Mouse (Mus musculus): ENCODE measurements at regions not wholly inside any gene's neighbourhood (a gene's known extent, or its start where the extent isn't known, plus 50 kb on each side); places are given as distances from the start of the nearest gene placed in this dataset.

DNA sequence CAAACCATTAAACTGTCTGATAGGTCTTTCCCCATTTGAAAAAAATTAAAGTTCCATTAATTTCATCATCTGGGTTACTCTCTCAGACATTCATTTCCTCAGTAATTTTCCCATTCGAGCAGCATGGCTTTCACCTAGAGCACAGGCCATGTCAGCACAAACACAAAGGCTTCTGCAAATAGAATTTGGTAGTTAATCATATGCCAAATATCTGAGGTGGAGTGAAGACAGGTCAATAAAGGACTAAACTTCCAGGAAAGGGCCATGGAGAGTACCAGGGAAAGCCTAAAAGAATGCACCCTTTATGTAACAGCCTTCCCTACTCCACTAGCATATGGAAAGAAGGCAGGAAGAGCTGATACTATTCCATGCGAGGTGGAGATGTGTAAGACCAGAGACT lies 150.3 kb upstream of the Gimd1 start:
- in situ Hi-C loops (cut with MboI, MseI), result no loop called here

DNA sequence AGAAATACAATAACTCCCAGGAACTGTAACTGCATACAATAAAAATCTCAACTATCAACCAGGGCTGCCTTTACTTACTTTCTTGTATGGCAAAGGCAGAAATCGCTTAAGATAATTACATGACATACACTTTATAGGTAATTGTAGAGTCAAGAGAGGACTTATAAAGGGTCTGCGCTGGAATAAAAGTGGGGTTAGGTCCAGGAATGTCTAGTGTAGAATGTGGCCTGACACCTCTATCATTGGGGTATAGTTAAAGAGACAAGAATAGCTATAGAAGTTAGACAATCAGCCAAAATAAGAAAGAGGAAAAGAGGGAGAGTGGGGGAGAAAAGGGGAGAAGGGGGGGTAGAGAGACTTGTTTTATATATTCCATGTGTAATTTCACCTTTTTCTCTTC lies 144.8 kb upstream of the Gimd1 start:
- in situ Hi-C loops (cut with MboI, MseI), result loop anchor here in 1 of 2 experiments (10.0 kb wide), 1 partner anchor 1880 kb away; no protein-coding TSS in a partner anchor

DNA sequence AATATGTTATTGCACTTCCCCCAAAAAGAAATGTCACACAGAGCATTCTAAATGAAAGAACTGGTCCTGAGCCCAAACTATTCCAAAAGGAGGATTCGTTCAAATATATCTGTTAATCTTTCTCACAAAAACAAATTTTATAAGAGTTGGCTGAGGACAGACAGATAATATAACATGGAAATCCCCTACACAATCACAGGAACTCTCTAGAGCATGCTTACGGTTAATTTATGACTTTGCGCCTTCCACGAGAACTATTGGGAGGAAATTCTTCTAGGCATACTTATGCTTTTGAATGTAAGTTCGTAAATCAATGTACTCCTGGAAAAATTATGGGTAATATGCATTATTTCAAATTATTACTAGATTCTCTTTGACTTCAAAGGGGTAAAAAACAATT lies 144.1 kb upstream of the Gimd1 start:
- in situ Hi-C loops (cut with MboI, MseI), result loop anchor here in 1 of 2 experiments (10.0 kb wide), 1 partner anchor 1879 kb away; no protein-coding TSS in a partner anchor

DNA sequence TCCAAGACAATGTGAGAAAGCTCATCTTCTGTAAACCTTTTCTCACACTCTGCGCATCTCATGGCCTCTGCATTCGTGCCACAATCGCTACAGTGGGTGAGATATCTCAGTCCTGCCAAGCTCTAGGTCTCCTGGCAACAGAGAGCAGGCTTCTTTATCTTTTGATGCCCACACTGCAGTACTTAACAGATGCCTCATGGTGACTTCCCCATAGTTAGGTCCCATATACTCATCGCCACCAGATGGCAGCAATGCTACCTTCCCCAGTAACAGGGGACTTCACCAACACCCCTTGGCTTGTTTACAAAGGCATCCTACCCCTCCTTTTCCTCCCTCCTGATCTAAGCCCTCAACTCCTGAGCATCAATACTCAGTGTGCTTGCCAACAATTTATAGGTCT lies 123.5 kb upstream of the Gimd1 start:
- in situ Hi-C loops (cut with MboI, MseI), result loop anchor here in 1 of 2 experiments (25.0 kb wide), 1 partner anchor 1144 kb away; no protein-coding TSS in a partner anchor

DNA sequence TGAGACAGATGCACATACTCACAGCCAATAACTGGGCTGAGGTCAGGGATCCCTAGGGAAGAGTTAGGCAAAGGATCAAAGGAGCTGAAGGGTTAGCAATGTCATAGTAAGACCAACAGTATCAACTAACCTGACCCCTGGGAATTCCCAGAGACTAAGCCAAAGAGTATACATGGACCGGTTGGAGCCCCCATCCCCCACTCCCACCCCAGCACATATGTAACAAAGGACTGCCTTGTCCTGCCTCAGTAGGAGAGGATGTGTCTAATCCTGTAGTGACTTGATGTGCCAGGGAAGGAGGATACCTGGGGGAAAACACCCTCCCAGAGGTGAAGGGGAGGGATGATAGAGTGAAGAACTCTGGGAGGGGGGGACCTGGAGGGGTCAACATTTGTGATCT lies 119.4 kb upstream of the Gimd1 start:
- in situ Hi-C loops (cut with MboI, MseI), result loop anchor here in 1 of 2 experiments (25.0 kb wide), 1 partner anchor 1148 kb away; no protein-coding TSS in a partner anchor

DNA sequence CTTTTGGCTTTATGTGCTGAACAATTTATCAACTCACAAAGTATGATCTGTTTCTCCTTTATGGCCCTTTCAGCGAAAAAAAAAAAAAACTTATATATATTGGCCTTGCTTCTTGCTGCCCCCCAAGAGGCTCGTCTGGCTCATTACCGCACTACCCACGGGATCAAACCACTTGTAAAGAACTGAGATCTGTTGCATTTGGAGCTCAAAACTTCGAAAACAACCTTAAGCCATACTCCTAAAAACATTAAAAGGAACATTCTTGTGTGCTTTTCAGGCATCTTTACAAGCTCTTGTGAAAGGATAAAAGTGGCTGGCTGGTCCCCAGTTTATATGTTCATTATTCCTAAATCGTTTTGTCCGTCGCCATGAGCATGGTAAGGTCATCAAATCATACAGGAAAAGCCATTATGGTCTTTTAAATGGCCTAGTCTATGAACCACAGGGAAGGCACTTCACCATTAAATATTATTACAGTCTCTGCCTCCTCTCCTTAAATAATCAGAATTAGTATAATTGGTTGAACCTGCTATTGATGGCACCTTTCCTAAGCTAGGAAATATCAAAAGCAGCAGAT lies 117.0 kb upstream of the Gimd1 start:
- in situ Hi-C loops (cut with MboI, MseI), result loop anchor here in 1 of 2 experiments (25.0 kb wide), 1 partner anchor 1150 kb away; no protein-coding TSS in a partner anchor

DNA sequence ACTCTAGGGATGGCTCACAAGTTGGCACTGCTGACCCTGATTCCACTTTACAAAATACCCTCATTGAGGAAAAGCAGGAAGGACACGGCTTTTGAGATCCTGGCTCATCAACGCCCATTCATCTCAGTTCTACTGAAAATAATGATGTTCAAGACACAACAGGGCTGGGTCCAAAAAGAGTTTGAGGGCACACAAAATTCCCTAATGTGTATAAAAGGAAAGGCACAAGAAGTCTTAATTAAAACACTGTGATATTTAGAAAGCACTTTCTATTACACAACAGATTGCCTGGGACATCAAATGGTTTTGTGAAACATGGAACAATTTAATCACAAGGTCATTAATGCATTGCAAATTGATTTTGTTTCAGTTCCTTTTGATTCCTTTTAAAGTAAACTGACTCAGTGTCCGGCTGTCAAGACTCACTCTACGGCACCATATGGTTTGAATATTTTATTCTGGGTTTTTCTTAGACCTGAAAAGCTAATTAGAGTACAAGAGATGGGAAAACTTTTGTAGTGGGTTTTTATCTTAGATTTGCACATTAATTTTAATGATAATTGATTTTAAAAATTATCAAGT lies 96.2 kb upstream of the Gimd1 start:
- in situ Hi-C loops (cut with MboI, MseI), result loop anchor here in 1 of 2 experiments (10.0 kb wide), 1 partner anchor 431 kb away; no protein-coding TSS in a partner anchor

DNA sequence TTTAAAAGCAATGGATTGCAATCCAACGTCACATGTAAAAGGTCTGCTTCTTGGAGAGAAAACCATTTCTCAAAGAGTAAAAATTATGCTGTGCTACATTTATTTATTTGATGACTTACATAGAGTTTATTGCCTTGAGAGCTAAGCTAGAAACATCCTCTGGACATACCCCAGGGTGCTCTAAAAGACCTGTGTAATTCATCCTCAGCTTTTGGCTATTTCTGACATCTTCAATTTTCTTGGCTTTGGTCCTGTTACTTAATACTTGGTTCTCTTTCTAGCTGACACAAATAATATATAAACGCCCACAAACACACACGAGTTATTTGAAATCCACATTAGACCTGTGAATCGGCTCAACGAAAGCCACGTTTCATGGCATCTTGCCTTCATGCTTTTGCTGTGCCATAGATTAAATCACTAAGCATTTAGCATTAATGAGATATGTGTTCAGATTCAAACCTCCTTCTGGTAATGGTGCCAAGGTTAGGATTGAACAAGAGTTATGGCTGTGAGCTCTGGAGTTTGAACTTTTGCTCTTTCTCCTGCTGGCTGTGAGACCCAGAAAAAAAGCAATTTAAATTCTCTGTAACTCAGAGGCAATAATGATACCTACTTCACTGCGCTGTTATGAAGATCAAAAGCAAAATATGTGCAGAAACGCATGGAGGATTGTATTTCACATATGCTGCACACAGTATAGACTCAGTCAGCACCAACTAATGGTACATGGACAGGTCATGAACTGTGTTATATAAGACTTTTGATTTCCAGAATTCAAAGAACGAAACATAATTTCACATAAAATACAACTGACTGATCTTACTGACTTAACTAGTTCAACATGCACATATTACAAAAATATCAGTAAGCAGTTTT lies 89.6 kb upstream of the Gimd1 start:
- in situ Hi-C loops (cut with MboI, MseI), result loop anchor here in 1 of 2 experiments (10.0 kb wide), 1 partner anchor 425 kb away; no protein-coding TSS in a partner anchor

DNA sequence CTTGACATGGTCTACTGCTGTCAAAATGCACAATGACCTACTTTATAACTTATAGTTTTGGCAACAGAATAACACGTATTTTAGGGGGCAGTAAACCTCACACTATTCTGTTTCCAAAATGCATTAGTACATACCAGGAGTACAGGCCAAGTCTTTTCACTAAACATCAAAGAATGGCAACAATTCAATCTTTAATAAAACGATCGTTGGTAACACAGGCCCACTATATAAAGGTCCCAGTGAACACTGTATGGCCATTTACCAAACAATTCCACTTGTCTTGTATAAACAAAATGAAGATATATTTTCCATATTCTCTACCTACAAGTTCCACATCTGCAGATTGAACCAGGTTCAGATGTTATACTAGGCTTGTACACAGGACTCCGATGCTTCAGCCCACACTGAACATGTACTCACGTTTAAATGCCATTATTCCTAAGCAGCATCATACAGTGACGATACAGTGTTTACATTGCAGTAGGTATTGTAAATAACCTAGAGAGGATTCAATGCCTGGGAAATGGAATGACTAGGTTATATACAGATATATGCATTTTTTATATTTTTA lies 78.3 kb upstream of the Gimd1 start:
- in situ Hi-C loops (cut with MboI, MseI), result no loop called here

DNA sequence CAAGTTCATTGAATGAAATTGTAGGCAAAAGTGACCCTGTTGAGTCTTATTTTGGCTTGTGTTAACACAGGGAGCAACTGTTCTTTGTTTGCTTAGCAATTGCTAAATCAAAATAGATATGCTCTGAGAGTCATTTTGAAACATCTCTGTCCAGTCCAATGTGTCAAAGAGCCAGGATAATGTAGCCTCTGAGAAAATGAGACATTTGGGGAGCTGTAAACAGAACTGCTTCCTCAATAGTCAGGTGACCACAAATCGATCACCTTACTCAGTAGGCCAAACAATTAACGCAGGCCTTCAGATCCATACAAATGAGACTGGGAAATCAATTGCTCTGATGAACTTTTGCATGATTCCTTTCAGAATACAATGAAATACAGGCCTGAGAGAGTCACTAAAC lies 63.9 kb upstream of the Gimd1 start:
- in situ Hi-C loops (cut with MboI, MseI), result no loop called here

DNA sequence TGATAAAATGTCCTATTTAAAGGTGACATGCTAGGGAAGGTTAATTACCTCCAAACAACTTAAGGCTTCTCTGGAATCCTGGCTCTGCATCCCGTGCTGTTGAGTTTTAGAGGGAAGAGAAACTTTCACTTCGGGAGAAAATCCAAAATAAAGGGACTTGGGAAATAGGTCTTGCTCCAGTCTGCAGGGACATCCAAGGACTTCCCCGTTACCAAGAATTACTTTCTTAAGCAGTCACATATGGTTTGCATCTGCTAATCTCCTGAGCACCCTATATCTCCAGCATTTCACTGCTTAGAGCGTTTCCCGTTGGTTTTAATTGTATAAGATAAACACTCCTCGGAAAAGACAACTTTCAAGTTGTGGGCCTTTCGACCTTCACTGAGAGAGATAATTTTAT lies 63.3 kb upstream of the Gimd1 start:
- in situ Hi-C loops (cut with MboI, MseI), result no loop called here
